Mouse (Mus musculus) kidney, embryonic 16.5 days (tissue): ENCODE data around the gene Fam111a. TPM values are rescaled to one million over a fixed set of nuclear protein-coding genes. Genes with fewer than 3 reads are reported as not detected.

Experiments
- ATAC-seq: fragments of 200-750 bp; cut with Nextera tagmentation; 2 replicates; pipeline ENCODE4 v1.8.0; 2017; ENCODE audit warnings: moderate TSS enrichment; ENCODE audit not compliant: low FRiP score, low TSS enrichment
- H3K27ac ChIP-seq: fragments of 300-500 bp; sonication (generic); 2 replicates; pipeline ENCODE4 v1.5.1; 2014; ENCODE audit warnings: low read length
- H3K27me3 ChIP-seq: fragments of 300-500 bp; sonication (generic); 2 replicates; pipeline ENCODE4 v1.6.1; 2014; ENCODE audit warnings: low read length, control low read depth, mixed read lengths; ENCODE audit not compliant: insufficient read depth
- H3K36me3 ChIP-seq: fragments of 300-500 bp; sonication (generic); 2 replicates; pipeline ENCODE4 v1.6.1; 2014; ENCODE audit warnings: low read length, control low read depth, mixed read lengths; ENCODE audit not compliant: insufficient read depth
- H3K4me1 ChIP-seq: fragments of 300-500 bp; sonication (generic); 2 replicates; pipeline ENCODE4 v1.6.1; 2014; ENCODE audit warnings: low read length, control low read depth, mixed read lengths; ENCODE audit not compliant: insufficient read depth
- H3K4me2 ChIP-seq: fragments of 300-500 bp; sonication (generic); replicated peaks from 2 replicates; pipeline ENCODE4 v1.6.1; 2014; ENCODE audit warnings: low read depth, low read length
- H3K4me3 ChIP-seq: fragments of 300-500 bp; sonication (generic); 2 replicates; pipeline ENCODE4 v1.5.1; 2014; ENCODE audit warnings: mild to moderate bottlenecking, low read length
- H3K9ac ChIP-seq: fragments of 300-500 bp; sonication (generic); replicated peaks from 2 replicates; pipeline ENCODE4 v1.6.1; 2014; ENCODE audit warnings: low read length
- H3K9me3 ChIP-seq: fragments of 300-500 bp; sonication (generic); 2 replicates; pipeline ENCODE4 v1.6.1; 2016; ENCODE audit warnings: low read length, control low read depth
- WGBS: fragments of 180-500 bp; shearing (Covaris S2); extraction: QIAGEN DNeasy Blood & Tissue Kit; methylation state at CpG from one replicate; pipeline ENCODE4 v1.1.7; 2014; 5-methylcytosine and 5-hydroxymethylcytosine counted together
- polyA plus RNA-seq: library from polyadenylated mRNA; unstranded; fragments of >200 nt; fragmentation: Nextera tagmentation; extraction: Ambion mirVana; gene quantifications from 2 replicates; pipeline ENCODE4 v1.2.1, GENCODE M21; 2015

Fam111a gene
- polyA plus RNA-seq, 1 experiment from 2014 or later, result 24.3 TPM

DNA sequence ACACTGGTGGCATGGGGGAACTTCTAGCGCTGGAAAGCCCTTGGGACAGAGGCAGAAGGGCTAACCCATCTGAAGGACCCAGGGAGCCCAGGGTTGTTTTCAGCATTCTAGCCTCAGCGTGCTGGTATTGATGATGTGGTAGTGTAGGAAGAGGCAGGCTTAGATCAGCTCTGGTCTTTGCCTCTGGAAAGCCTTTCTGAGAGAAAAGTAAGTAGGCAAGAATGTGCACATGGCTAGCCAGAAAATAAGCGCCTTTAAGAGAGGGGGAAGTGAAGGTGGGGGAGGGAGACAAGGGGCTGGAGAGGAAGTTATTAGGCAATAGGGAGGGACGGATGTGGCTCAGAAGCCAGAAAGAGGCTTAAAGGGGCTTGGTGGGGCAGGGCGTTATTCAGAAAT, 28.5 kb downstream of the Fam111a start:
- H3K4me3 ChIP-seq, result peak overlapping the region; percentile 49
- H3K4me1 ChIP-seq, result no peaks in the 10 kb centered on the region
- no peaks in the 10 kb centered on the region for H3K9me3 ChIP-seq
- WGBS, result 5% methylated on average over 5 of the region's 5 CpGs
- H3K27me3 ChIP-seq, result no peaks in the 10 kb centered on the region
- peak overlapping the region; percentile 61 for H3K9ac ChIP-seq
- H3K4me2 ChIP-seq, result peak overlapping the region; percentile 56
- H3K27ac ChIP-seq, result peak overlapping the region; percentile 43
- H3K36me3 ChIP-seq, result 0 out of 2 replicates have a peak, but pooled peaks cover 9% of the 10 kb centered on the region
- peak; percentile 40; the same call in 1 of the 2 replicates for ATAC-seq

DNA sequence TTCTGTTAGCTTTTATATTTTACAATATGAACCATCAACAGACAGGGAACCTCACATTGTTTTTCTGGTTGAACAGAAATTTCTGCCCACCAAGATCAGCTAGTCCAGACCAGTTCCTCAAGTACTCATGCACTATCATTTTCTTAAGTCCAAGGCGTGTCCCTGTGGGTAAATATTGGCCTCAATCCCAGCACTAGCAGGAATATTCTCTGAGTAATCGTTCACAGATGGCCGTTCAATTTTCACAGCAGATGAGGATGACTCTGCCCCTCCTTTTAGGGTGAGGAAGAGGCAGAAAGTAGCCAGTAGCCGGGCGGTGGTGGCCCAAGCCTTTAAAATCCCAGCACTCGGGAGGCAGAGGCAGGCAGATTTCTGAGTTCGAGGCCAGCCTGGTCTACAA, 29.6 kb downstream of the Fam111a start:
- no peak overlapping the region for H3K9ac ChIP-seq
- 89% methylated on average over 7 of the region's 7 CpGs for WGBS
- H3K4me2 ChIP-seq, result peak overlapping the region; percentile 56
- H3K36me3 ChIP-seq, result 0 out of 2 replicates have a peak, but pooled peaks cover 9% of the 10 kb centered on the region
- H3K9me3 ChIP-seq, result no peaks in the 10 kb centered on the region
- H3K4me1 ChIP-seq, result no peaks in the 10 kb centered on the region
- H3K27ac ChIP-seq, result no peak overlapping the region
- H3K4me3 ChIP-seq, result 0 out of 2 replicates have a peak overlapping the region, but pooled peaks have one; percentile 49
- ATAC-seq, result no peak
- H3K27me3 ChIP-seq, result no peaks in the 10 kb centered on the region

DNA sequence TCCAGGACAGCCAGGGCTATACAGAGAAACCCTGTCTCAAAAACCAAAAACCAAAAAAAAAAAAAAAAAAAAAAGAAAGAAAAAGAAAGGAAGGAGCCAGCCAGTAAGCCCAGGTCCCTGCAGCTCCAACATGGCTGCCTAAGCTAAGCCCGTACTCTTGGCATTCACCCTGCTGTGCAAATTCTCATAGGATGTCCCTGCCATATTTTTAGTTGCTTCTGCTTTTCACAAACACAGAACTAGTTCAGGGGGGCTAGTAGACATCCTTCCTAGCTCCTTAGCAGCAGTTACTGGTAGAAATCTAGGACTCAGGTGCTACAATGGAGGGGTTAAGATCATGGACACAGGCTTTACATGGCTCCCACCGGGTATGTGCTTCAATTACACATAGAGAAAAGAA, 30.0 kb downstream of the Fam111a start:
- no peak overlapping the region for H3K27ac ChIP-seq
- H3K4me3 ChIP-seq, result no peak overlapping the region
- no peaks in the 10 kb centered on the region for H3K27me3 ChIP-seq
- H3K9me3 ChIP-seq, result no peaks in the 10 kb centered on the region
- ATAC-seq, result no peak
- WGBS, result 90% methylated on average over 2 of the region's 2 CpGs
- no peak overlapping the region for H3K9ac ChIP-seq
- 0 out of 2 replicates have a peak, but pooled peaks cover 9% of the 10 kb centered on the region for H3K36me3 ChIP-seq
- H3K4me2 ChIP-seq, result no peak overlapping the region
- H3K4me1 ChIP-seq, result no peaks in the 10 kb centered on the region

DNA sequence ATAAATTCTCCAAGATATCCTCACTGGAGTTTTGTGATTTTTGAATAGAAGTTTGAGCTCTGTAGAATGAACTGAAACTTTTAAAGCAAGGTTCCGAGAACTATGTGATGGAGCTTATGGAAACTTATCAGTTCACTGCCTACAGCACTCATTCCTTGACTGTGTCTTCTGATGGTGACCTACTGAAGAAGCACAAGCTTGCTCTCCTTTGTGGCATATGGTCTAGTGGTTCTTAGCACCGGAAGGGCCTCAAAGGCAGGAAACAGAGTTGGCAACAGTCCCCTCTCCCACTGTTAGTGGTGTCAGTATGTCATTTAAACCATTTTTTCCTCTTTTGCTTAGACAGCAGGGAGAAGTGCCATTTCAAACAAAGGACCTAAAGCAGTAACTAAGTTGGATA, 31.1 kb downstream of the Fam111a start:
- no peak overlapping the region for H3K4me2 ChIP-seq
- ATAC-seq, result no peak
- H3K27ac ChIP-seq, result no peak overlapping the region
- no peaks in the 10 kb centered on the region for H3K27me3 ChIP-seq
- no peaks in the 10 kb centered on the region for H3K4me1 ChIP-seq
- 80% methylated on average over 2 of the region's 2 CpGs for WGBS
- H3K9me3 ChIP-seq, result no peaks in the 10 kb centered on the region
- H3K36me3 ChIP-seq, result 0 out of 2 replicates have a peak, but pooled peaks cover 9% of the 10 kb centered on the region
- no peak overlapping the region for H3K9ac ChIP-seq
- H3K4me3 ChIP-seq, result no peak overlapping the region

DNA sequence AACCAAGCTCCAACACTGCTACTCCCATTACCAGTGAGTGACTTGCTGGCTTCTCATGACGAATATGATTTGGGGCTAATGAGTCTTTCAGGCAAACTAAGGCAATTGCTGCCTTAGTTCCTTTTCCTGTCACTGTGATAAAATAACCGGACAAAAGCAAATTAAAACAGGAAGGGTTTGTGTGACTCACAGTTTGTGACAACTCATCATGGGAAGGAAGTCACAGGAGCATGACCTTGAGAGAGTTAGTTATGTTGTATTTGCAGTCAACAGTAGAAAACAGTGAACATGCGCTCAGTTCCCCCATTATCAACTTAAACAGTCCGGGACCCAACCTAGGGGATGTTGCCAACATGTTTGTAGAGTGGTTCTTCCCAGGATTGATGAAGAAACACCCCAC, 39.8 kb downstream of the Fam111a start:
- no peaks in the 10 kb centered on the region for H3K4me1 ChIP-seq
- H3K4me3 ChIP-seq, result no peak overlapping the region
- H3K27ac ChIP-seq, result no peak overlapping the region
- no peak overlapping the region for H3K4me2 ChIP-seq
- H3K27me3 ChIP-seq, result no peaks in the 10 kb centered on the region
- no peak for ATAC-seq
- peaks cover 11% of the 10 kb centered on the region; the same call in 1 of the 2 replicates for H3K36me3 ChIP-seq
- H3K9me3 ChIP-seq, result no peaks in the 10 kb centered on the region
- WGBS, result 67% methylated on average over 4 of the region's 4 CpGs
- no peak overlapping the region for H3K9ac ChIP-seq

DNA sequence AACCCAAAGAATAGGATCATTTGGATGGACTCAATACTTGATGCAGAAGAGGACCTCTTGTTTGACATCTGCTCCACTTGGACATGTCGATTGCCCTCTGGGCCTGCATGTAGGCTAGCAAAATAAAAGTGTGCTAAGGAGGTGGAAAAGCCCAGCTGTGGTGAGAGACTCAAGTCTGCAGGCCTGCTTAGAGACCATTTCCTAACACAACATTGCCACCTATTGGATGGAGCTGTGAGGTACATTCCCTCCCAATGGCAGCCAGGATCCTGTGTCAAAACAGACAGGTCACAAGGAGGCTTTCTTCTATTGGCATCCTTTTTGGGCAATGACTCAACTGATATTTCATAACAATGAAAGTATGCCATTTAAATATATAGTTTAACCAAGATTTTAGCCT, 46.4 kb downstream of the Fam111a start:
- Histone ChIP-seq H3K4me1 (peaks cover 8% of the 10 kb centered on the region), H3K27ac (no peak overlapping the region), H3K36me3 (peaks cover 5% of the 10 kb centered on the region; the same call in 1 of the 2 replicates), H3K9ac (no peak overlapping the region), H3K4me3 (no peak overlapping the region), H3K27me3 (no peaks in the 10 kb centered on the region), H3K4me2 (no peak overlapping the region), H3K9me3 (no peaks in the 10 kb centered on the region)
- no peak for ATAC-seq
- WGBS, result 15% methylated on average over 1 of the region's 1 CpGs

DNA sequence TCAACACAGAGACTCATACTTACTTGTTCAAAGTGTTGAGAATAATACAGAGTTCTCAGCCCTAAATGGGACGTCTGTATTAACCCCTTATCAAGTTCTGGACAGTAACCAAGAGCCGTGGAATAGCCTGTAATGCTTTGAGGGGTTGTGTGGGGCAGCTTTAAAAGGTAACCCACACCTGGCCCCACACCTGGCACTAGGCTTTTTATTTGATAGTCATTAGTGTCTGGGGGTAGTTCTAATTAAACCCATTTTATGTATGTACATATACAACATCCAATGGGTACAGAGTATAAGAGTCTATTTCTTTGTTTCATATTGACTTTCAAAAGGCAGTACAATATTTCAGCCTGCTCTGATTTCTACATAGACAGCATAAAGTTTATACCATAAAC, 49.6 kb downstream of the Fam111a start:
- peak; percentile 0; the same call in 1 of the 2 replicates for ATAC-seq
- H3K4me3 ChIP-seq, result peak overlapping the region; percentile 73; the same call in 1 of the 2 replicates
- H3K4me2 ChIP-seq, result peak overlapping the region; percentile 99
- peaks cover 11% of the 10 kb centered on the region for H3K4me1 ChIP-seq
- no peaks in the 10 kb centered on the region for H3K27me3 ChIP-seq
- WGBS, result 45% methylated on average over 2 of the region's 2 CpGs
- no peaks in the 10 kb centered on the region for H3K36me3 ChIP-seq
- H3K27ac ChIP-seq, result no peak overlapping the region
- H3K9me3 ChIP-seq, result no peaks in the 10 kb centered on the region
- no peak overlapping the region for H3K9ac ChIP-seq

DNA sequence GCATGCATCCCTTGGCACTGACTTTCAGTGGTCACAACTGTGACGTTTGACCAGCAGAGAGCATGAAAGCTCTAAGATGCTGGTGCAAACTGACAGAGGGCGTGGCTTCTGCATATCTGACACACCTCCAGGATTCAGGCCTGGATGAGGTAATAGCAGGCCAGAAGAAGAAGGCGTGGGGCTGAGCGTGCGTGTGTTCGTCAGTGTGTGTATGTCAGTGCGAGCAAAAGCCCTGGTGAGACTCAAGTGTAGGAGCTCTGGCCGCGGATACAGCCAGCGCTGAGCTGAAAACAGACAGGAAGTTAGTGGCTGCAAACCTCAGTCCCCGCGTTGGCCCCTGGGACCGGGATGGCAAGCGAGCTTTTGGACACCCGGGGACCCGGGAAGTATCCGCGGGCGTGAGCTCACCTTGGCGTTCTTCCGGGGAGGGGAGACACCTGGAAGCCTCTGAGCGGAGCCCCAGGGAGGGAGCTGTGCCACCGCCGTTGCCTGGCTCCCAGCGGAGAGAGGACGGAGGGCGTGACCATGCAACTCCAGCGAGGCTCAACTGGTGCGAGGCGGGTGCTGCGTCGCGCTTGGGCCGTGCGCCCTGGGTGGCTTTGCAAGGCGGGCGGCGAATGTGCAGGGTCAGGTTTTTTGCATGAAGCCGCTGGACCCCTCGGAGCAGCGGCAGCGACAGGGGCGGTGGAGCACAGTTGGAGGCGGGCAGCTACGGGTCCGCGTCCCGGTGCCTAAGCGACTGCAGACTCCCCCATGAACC, 50.2 kb downstream of the Fam111a start:
- peak; percentile 94 for ATAC-seq
- Histone ChIP-seq H3K36me3 (no peaks in the 10 kb centered on the region), H3K4me1 (peaks cover 11% of the 10 kb centered on the region), H3K9me3 (no peaks in the 10 kb centered on the region), H3K4me2 (peak overlapping the region; percentile 99), H3K27me3 (no peaks in the 10 kb centered on the region), H3K27ac (peak overlapping the region; percentile 87), H3K4me3 (peak overlapping the region; percentile 73), H3K9ac (peak overlapping the region; percentile 81)
- WGBS, result under 1% methylated on average over 46 of the region's 49 CpGs

DNA sequence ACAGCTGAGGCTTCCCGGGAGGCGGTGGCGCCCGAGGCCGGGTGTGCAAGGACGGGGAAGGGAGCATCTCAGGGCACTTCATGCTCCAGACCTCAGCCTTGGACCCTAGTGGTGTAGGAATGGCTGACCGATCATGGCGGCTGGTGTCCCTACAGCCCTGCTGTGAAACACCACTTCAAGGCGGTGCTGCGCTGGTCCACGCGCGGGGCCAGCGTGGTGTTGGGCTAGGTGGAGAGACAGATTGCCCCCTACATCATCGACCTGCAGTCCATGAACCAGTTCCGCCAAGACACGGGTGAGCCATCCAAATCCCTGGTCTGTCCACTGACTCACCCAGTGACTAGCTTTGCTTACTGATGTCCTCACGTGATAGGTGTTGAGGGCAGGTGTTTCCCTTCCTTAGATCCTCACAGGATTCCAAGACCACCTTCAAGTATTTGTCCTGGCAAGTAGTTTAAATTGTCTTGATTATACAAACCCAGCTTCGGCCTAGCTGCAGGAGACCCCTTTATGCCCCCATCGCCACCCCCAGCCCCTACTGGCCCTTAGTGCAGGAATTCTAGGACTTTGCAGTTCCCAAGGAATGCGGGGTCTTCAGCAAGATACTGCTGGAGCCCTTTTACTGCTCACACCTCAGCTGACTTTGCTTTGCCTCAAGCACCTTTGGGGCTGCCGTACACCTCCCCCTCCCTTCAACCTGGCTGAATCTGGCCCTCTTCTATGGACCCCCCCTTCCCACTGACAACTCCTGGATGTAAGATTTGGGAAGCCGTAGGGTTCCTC, 50.9 kb downstream of the Fam111a start:
- Histone ChIP-seq H3K4me2 (peak overlapping the region; percentile 99), H3K27me3 (no peaks in the 10 kb centered on the region), H3K9ac (peak overlapping the region; percentile 81), H3K27ac (peak overlapping the region; percentile 87), H3K4me3 (peak overlapping the region; percentile 73), H3K9me3 (no peaks in the 10 kb centered on the region), H3K36me3 (no peaks in the 10 kb centered on the region), H3K4me1 (peaks cover 11% of the 10 kb centered on the region)
- 13% methylated on average over 23 of the region's 23 CpGs for WGBS
- ATAC-seq, result peak; percentile 67

DNA sequence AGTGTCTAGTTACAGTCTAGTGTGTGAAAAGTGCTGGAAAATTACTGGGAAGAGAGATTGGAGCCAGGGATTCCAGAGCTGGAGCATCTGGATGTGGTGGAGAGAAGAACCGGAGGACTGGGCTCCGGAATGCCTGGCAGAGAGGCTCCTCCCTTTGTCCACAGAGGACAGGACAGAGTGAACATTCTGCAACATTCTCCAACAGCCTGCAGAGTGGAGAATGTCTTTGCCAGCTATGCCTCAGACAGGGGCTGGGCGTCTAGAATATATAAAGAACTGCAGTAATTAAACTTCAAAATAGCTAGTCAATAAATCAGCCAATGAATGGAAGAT, 51.5 kb downstream of the Fam111a start:
- Histone ChIP-seq H3K4me2 (peak overlapping the region; percentile 99), H3K9ac (peak overlapping the region; percentile 81), H3K27ac (peak overlapping the region; percentile 87; the same call in 1 of the 2 replicates), H3K4me1 (peaks cover 11% of the 10 kb centered on the region), H3K4me3 (peak overlapping the region; percentile 73), H3K27me3 (no peaks in the 10 kb centered on the region), H3K36me3 (no peaks in the 10 kb centered on the region), H3K9me3 (no peaks in the 10 kb centered on the region)
- 61% methylated on average over 3 of the region's 3 CpGs for WGBS
- ATAC-seq, result no peak
